Mouse (Mus musculus) embryonic fibroblast, embryonic 13.5 days (primary cell): Measurements from ENCODE around the gene Pbp2.

ENCODE experiments used
- CTCF ChIP-seq: IDR thresholded peaks from 2 replicates; pipeline ENCODE4 v1.5.1; 2011; ENCODE audit warnings: mild to moderate bottlenecking, control low read depth, low read length, moderate library complexity, borderline replicate concordance; ENCODE audit not compliant: insufficient read depth
- POLR2A ChIP-seq: IDR thresholded peaks from 2 replicates; pipeline ENCODE4 v1.6.1; 2011; ENCODE audit warnings: low read depth, mild to moderate bottlenecking, control low read depth, low read length, moderate library complexity

GRCm38 (mm10) chr6:135295082-135295861, 14.9 kb downstream of the Pbp2 start:
- TF ChIP-seq CTCF = no peak
- no peak for TF ChIP-seq POLR2A
